Mouse (Mus musculus) gastrocnemius, postnatal 14 days (tissue): Measurements from ENCODE around the gene Parp8. TPM values are rescaled to one million over a fixed set of nuclear protein-coding genes. Genes with fewer than 3 reads are reported as not detected.

Experiments used
- DNase-seq: peaks from one replicate; pipeline ENCODE4 v3.0.0; 2021; ENCODE audit warnings: mixed read lengths
- intact Hi-C: fragments of 180-260 bp; cut with DNase I; formaldehyde crosslinking; loops from one replicate; pipeline ENCODE4 v1.15.1; 2025; ENCODE audit warnings: low total_unique reads
- total RNA-seq, 2 experiments: library from RNA; stranded (reverse); gene quantifications; 2 replicates each; pipeline ENCODE4 v1.2.3; 2021

Parp8 gene
- total RNA-seq, 2 experiments from 2014 or later: 10.8 to 14.3 TPM

DNA sequence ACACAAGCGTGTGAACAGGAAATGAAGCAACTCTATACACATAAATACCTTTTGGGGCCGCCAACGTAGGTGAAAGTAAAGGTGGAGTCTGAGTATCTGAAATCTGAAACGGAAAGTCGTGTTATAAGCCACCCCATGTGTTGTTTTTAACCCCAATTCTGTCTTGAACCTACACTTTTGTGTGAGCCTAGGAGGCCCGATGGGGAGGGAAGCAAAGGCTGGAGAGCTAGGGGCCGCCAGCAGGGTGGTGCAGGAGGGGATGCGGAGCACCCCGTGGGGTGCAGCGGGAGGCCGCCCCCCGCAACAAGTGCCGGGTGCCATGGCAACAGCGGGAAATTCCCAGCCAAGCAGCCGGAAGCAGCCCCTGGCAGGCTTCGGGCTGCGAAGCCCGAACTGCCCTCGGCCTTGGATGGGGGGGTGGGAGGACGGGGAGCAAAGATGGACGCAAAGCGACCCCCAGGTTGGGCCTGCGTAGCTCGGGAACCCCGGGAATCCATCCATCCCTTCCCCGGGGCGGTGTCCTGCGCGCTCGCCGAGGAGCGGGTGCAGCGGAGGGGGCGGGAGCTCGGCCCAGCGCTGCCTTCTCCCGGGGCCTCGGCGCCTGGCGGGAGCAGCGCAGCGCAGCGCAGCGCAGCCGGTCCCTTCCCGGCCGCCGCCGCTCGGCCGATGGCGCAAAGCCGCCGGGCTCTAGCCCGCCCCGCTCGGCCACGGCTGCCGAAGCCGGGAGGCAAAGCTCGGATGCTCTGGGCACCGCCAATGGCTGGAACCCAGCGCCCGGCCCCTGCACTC lies 1.0 kb downstream of the Parp8 start:
- DNase-seq: peak; percentile 72
- intact Hi-C loops: loop anchor here (10.0 kb wide), 1 partner anchor 60 kb away; no protein-coding TSS in a partner anchor

DNA sequence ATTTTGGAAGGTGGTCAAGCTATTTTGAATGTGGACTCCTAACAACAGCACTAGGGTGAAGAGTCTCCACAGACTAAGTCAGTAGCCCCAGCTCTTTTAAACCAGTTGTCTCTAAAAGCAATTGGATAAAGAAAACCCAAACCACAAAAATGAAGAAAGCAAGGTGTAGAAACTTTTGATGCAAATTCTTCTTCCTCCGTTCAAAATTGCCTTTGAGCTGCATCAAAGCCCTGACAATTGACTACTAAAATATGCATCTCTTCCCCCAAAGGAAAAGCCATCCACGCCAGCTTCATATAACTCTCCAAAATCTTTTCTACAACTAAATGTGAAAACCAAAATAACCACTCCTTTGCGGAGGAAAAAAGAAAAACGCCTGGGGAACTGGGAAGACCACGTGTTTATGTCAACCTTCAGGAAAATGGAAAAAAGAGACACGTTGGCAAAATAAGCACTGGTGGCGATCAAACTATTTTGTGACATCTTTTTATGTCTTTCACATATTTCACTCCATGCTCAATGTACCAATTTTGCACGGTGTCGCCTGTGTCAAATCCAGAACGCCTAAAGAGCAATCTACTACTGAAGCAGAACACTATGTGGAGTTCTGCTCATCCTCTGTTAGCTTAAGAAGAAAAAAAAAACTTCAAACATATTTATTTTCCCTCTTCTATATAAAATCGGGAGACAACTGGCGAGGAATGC lies 1.8 kb downstream of the Parp8 start:
- intact Hi-C loops: loop anchor here (10.0 kb wide), 1 partner anchor 59 kb away; no protein-coding TSS in a partner anchor
- DNase-seq: no peak

DNA sequence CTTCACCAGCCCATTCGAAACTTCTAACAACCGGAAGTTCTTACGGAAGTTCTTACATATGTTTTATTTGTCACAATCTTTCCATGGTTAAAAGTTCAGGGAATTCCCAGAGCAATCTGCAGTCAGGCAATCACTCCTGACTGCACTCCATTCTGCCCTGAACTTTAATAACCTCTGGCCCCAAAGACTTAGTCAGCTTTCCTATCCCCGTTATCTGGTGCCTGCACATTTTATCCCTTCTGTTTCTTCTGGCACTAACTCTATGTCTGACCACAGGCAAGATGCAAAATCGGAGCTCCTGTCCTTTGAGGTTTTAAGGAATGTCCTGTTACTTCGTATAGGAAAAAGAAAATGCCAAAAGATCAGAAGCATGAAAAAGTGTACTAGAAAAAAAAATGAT lies 4.7 kb downstream of the Parp8 start:
- intact Hi-C loops: loop anchor here (10.0 kb wide), 1 partner anchor 56 kb away; no protein-coding TSS in a partner anchor

GRCm38 (mm10) chr13:117018676-117019075 lies 6.7 kb downstream of the Parp8 start:
- intact Hi-C loops: no loop called here
- DNase-seq: no peak

More for the DNA sequence above, 4.7 kb downstream of the Parp8 start:
- no peak for DNase-seq

- DNase-seq: no peak
- intact Hi-C loops: no loop called here
Measured at GRCm38 (mm10) chr13:117013516-117013915, 11.8 kb downstream of the Parp8 start.

DNA sequence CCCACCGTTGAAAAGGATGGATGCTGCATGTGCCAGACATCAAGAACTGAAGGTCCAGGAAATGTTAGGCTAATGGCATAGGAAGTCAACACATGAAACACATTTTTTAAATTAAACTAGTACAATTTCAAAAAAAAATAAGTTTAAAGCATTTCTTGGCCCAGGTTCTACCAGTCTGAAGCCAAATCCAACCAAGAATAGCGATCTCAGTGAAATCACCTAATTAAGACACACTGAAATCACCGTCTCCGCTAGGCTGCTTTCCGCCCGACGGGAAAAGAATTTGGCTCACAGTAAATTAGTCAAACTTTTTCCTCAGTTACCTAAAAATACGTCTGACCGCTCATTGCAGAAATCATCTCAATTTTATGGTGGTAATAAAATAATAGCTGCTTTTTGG lies 13.3 kb downstream of the Parp8 start:
- DNase-seq: no peak
- intact Hi-C loops: no loop called here

GRCm38 (mm10) chr13:117010143-117010542 lies 15.2 kb downstream of the Parp8 start:
- DNase-seq: no peak
- intact Hi-C loops: no loop called here

DNA sequence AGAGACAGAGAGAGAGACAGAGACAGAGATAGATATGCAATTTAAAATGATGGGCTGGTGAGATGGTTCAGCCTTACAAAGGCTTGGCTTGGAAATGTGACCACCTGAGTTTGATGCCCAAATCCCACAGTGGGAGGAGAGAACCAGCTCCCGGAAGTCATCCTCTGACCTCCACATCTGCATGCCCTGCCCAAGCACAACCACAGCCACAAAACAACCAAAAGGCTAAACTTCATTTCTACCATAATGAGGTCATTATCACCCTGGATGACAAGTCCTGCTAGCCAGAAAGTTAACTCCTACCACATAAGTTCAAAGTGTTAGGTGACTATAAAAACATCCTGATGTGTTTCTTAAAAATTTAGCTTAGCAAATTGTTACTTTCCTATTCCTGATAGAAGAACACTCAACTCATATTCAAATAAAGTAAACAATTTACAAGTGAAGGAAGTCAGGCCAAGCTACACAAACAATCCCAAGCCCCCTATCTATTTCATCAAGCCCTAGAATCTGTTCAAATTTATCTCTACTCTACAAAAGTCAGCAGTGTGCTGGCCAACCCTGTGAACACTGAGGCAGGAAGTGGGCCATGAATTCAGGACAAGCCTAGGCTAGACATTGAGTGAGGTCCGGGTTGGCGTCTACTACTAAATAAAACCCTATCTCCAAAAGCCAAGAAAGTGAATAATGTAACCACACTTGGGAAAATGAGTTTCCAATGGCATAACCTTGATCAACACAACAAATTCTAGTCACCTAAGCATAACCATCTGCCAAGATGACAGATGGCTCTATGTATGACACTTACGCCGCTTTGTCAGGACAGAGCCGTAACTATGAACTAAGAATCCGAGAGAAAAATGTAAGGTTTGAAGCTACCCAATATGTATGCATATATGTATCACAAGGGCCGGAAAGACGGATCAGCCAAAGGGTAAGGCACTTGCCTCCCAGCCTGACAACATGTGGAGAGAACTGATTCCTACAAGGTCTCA lies 17.0 kb downstream of the Parp8 start:
- intact Hi-C loops: no loop called here
- DNase-seq: no peak

GRCm38 (mm10) chr13:117007566-117007965 lies 17.8 kb downstream of the Parp8 start:
- intact Hi-C loops: no loop called here

GRCm38 (mm10) chr13:117006638-117007037 lies 18.7 kb downstream of the Parp8 start:
- intact Hi-C loops: no loop called here

More at GRCm38 (mm10) chr13:117007566-117007965, 17.8 kb downstream of the Parp8 start:
- no peak for DNase-seq

GRCm38 (mm10) chr13:117000493-117000892 lies 24.8 kb downstream of the Parp8 start:
- intact Hi-C loops: no loop called here
- no peak for DNase-seq

More at GRCm38 (mm10) chr13:117006638-117007037, 18.7 kb downstream of the Parp8 start:
- no peak for DNase-seq

DNA sequence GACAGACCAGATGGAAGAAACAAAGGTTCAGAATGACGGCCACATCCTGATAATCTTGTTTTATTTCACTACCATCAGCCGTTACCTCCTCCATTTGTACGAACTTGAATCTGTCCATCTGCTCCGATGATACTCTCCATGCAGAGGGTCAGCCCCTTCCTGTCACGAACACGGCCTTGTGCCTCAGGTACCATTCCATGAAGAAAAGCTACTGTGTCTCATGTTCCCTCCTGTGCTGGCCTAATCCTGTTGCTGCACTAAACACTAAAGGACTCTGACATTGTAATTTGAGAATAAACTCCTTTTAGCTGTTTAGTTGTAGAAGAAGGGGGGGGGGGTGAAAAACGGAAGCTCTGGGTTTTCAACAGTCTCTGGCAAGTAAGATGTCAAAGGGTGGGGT lies 33.8 kb downstream of the Parp8 start:
- no peak for DNase-seq
- intact Hi-C loops: no loop called here

DNA sequence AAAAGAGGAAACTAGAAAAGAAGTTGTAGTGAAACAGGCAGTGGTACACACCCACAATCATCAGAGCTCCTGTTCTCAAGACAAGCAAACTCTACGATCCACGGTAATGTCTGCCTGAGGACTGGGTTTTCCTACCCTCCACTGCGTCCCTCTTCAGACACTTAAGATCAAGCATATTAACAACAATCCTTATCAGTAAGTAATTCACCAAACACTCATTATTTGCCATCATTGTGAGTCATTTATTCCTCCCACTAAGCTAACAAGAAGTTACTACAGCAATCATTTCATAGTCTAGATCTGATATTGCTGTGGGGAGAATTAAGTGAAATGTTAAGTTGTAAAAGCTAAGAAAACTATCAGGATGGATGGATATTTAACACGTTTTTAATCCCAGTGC lies 35.0 kb downstream of the Parp8 start:
- no peak for DNase-seq
- intact Hi-C loops: no loop called here

GRCm38 (mm10) chr13:116988706-116989105 lies 36.6 kb downstream of the Parp8 start:
- intact Hi-C loops: no loop called here

DNA sequence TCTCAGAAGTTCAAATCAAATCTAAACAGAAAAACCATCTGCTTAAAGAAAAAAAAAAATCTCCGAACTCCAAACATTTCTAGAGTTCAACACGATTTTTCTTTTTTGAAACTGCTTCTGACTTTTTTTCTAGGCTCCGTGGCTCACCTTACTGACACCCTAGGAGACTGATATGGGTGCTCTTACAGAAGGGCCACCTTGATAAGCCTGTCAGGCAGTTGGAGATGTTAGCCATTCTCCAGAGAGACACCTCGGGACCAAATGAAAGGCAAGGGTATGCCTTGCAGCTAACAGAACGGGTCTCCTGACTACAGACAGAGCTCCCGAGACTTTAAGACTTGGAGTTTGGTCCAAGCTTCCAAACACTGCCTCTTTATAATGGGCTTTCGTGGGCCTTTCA lies 37.1 kb downstream of the Parp8 start:
- intact Hi-C loops: no loop called here
- no peak for DNase-seq

More at GRCm38 (mm10) chr13:116988706-116989105, 36.6 kb downstream of the Parp8 start:
- DNase-seq: no peak

DNA sequence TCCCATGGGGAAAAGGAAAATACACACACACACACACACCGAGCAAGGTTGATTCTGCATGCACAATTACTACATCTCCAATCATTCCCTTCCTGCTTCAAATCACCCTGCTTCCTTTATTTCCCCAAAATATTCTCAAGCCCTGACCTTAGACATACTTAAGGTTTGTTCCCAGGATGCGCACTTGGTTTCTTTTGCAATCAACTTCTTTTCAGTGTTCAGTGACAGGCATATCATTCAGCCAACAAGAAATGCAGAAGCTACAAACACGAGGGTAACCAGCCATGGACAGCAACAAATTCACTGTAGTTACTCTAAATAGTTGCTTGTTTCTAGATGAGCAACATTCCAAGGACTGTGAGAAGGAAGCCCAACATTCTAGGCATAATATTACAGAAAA lies 38.1 kb downstream of the Parp8 start:
- intact Hi-C loops: no loop called here
- DNase-seq: no peak

DNA sequence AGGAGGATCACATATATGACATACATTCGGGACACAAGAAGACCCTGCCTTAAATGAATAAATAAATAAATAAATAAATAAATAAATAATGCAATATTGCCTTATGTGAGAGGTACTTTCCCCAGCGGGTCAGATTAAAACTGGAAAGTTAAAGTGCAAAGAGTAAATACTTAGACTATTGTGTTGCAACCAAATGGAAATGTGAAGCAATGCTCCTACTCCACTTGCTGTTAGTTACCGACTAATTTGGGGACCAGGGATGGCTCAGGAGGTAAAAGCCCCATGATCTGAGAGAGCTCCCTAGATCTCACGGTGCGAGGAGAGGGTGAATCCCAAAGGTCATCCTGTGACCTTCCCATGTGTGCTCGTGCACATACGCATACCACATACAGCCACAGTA lies 38.7 kb downstream of the Parp8 start:
- no peak for DNase-seq
- intact Hi-C loops: no loop called here

DNA sequence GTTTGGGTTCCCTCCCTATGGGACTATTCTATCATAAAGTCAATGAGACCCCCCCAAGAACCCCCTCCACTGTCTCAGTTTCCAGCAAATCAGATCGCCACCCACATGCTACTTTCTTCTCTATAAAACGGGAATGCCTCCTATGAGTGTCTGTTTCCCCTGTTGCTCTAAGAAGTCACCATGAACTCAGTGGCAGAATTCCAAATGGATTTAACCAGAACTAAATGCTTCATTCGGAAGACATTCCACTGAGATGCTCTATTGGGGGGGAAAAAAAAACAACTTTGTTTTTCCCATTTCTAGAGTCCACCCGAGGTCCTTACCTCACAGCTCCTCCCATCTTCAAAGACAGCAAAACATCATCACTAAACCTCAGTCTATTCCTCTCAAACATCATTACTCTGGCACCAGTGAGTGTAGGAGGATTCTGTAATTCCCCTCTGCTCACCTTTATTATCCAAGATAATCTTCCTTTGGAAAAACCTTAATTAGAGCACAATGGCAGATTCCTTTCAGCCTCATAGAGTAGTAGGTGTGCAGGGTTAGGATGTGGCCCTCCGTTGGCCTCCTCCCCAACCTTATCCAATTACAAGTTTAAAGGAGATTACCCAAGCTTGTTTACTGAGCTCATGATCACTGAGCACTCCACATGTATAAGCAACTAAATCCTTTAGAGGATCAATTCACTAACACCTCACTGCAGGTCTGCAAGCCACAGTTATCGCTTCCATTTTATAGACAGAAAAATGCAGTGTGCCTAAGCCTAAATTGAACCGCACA lies 51.1 kb downstream of the Parp8 start:
- intact Hi-C loops: no loop called here

GRCm38 (mm10) chr13:116973491-116973890 lies 51.8 kb downstream of the Parp8 start:
- no peak for DNase-seq
- intact Hi-C loops: no loop called here

More for the DNA sequence above, 51.1 kb downstream of the Parp8 start:
- no peak for DNase-seq
